Mouse (Mus musculus) mouse trophoblast stem cell (cell line): ENCODE data around the gene Dnah14.

Experiments used
- in situ Hi-C, 2 experiments: fragments of 300-500 bp; cut with MseI, MboI; formaldehyde crosslinking; loops; 2 replicates in 1 of 2; 3 replicates in 1 of 2; pipeline ENCODE4 v1.15.1; 2025

Gene Dnah14

GRCm38 (mm10) chr1:181852466-181852865 lies 276.1 kb downstream of the Dnah14 start:
- in situ Hi-C loops = no loop called here

DNA sequence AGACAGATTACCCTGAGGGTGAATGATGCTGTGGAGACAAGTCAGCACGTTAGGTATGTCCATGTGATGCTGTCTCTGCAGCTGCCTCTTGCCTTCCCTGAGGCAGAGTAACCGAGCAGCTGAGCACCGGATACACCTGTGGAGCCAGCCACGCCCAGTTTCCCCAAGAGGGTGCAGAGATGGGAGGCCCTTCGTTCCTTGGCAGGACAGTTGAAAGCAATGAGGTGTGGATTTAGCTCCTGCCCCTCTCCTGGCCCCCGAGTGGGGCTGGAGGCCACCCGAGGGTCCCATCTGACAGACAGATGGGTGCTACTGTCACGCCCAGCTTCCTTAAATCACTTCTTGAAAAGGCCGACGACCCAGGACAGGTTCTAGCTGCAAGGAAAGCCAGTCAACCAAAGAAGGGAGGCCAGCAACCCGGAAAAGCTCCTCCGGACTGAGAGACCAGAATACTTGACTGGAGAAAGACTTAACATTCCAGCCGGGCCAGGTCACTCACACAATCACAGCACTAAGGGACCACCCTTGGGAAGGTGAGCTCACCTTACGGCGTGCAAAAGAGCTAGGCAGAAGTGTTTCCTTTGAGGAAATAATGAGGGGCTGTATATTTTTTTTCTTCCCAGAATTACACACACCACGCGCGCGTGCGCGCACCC lies 276.9 kb downstream of the Dnah14 start:
- in situ Hi-C loops = no loop called here

DNA sequence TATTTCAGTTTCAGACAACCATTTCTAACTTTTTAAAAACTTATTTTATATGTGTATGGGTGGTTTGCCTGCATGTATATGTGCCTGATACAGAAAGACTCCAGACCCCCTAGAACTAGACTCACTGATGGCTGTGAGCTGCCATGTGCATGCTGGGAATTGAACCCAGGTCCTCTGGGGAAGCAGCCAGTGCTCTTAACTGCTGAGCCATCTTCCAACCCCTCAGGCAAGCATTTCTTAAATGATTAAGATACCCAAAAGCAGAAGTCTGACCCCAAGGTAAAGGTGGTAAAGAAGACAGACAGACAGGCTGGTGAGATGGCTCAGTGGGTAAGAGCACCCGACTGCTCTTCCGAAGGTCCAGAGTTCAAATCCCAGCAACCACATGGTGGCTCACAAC lies 278.5 kb downstream of the Dnah14 start:
- in situ Hi-C loops = no loop called here

DNA sequence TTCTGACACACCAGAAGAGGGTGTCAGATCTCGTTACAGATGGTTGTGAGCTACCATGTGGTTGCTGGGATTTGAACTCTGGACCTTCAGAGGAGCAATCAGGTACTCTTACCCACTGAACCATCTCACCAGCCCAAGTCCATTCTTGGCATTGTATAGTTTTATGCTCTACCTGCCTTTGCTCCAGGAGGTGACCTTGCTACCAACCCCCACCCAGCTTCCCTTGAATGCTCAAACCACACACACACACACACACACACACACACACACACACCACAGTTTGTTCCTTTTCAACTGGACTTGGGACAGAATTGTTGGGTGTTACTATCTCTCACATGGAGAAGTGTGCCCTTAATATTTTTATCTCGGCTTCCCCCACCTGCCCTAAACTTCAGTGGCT lies 280.0 kb downstream of the Dnah14 start:
- in situ Hi-C loops = no loop called here

- in situ Hi-C loops = no loop called here
These were observed 284.3 kb downstream of the Dnah14 start for GRCm38 (mm10) chr1:181860659-181861058.

DNA sequence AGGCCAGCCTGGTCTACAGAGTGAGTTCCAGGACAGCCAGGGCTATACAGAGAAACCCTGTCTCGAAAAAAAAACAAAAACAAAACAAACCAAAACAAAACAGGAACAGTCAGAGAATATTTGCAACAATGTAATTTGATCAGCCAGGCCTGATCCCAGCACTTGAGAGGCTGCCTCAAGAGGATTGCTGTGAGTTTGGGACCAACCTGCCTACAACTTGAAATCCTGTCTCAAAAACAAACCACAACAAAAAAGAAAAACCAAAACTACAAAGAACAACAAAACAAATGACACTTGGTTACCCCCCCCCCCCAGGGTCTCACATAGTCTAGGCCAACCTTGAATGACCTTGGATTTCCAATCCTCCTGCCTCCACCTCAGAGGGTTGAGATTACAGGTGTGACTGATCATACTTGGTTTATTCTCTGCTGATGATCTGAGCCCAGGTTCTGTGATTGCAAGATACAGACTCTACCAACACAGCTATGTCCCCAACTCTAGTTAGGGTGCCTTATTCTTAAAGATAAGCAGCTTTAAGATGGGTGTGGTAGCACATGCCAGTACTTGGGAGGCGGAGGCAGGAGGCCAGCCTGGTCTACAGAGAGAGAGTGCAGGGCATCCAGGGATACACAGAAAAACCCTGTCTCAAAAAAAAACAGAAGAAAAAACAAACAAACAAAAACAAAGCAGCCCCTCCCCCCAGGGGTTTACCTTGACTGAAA lies 285.0 kb downstream of the Dnah14 start:
- in situ Hi-C loops = no loop called here

GRCm38 (mm10) chr1:181862676-181863374 lies 286.5 kb downstream of the Dnah14 start:
- in situ Hi-C loops = no loop called here

DNA sequence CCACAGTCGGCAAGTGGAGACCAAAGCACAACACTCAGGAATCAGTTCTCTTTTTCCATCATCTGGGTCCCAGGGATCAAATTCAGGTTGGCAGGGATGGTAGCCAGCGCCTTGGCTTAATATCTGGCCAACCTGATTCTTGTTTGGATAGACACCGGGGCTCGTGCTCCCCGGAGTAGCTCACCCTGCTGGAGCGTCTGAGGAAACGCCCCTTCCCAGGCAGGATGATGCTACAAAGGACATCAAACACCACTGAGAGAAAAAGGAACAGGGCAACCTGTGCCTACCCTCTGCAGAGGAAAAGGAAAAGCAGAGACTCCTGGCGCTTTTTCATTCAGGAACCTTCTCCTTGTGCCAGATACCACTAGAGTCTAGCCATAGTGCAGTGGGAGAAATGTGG lies 287.1 kb downstream of the Dnah14 start:
- in situ Hi-C loops = no loop called here
